In genomic region chr17:25109578-25109977, GRCm38 (mm10) we compare ENCODE assay signal across 8 mouse cellular contexts. TPM values are rescaled to one million over a fixed set of nuclear protein-coding genes. Genes with fewer than 3 reads are reported as not detected.
DNase-seq lines count a peak whose midpoint lies in the region; ATAC-seq and TF ChIP-seq lines count a peak whose summit lies in the region.

No protein-coding gene starts in this region.

- ATAC-seq in forebrain, embryonic 13.5 days: no peak
- peak; percentile 50; the same call in 1 of the 2 replicates for ATAC-seq in embryonic facial prominence, embryonic 14.5 days (ENCODE audit: low read depth)

- TF ChIP-seq POLR2A in testis, adult 2 months (IDR thresholded peaks at IDR 0.05; ENCODE audit: control insufficient read depth, low read depth, low read length): no peak

- H3K4me3 ChIP-seq in forebrain, embryonic 10.5 days: no peak overlapping the region
- H3K4me3 ChIP-seq in forebrain, embryonic 13.5 days: no peak overlapping the region
- no peak overlapping the region for H3K4me3 ChIP-seq in testis, adult 2 months (ENCODE audit: control insufficient read depth, low read depth, low read length)
- H3K4me3 ChIP-seq in embryonic facial prominence, embryonic 14.5 days (ENCODE audit: low read depth, low read length): no peak overlapping the region

- H3K9me3 ChIP-seq in forebrain, embryonic 10.5 days: no peaks in the 10 kb centered on the region
- no peaks in the 10 kb centered on the region for H3K9me3 ChIP-seq in forebrain, embryonic 13.5 days (replicated peaks)
- no peaks in the 10 kb centered on the region for H3K9me3 ChIP-seq in embryonic facial prominence, embryonic 14.5 days (ENCODE audit: control insufficient read depth, low read length)

- H3K9ac ChIP-seq in forebrain, embryonic 13.5 days: no peak overlapping the region
- no peak overlapping the region for H3K9ac ChIP-seq in embryonic facial prominence, embryonic 14.5 days (ENCODE audit: low read depth, low read length)

- H3K27ac ChIP-seq in forebrain, embryonic 10.5 days: no peak overlapping the region
- H3K27ac ChIP-seq in forebrain, embryonic 13.5 days: no peak overlapping the region
- H3K27ac ChIP-seq in testis, adult 2 months (ENCODE audit: control insufficient read depth, insufficient read depth, low read depth, low read length): no peak overlapping the region
- no peak overlapping the region for H3K27ac ChIP-seq in embryonic facial prominence, embryonic 14.5 days (replicated peaks; ENCODE audit: low read depth, low read length)

- peaks cover 5% of the 10 kb centered on the region for H3K4me1 ChIP-seq in forebrain, embryonic 10.5 days
- peaks cover 6% of the 10 kb centered on the region for H3K4me1 ChIP-seq in forebrain, embryonic 13.5 days
- no peaks in the 10 kb centered on the region for H3K4me1 ChIP-seq in testis, adult 2 months (ENCODE audit: control insufficient read depth, insufficient read depth, low read length)
- peaks cover under 1% of the 10 kb centered on the region for H3K4me1 ChIP-seq in embryonic facial prominence, embryonic 14.5 days (ENCODE audit: control insufficient read depth, insufficient read depth, low read length)

- WGBS in forebrain, embryonic 10.5 days: 80% methylated on average over 2 of the region's 2 CpGs
- WGBS in forebrain, embryonic 13.5 days: 77% methylated on average over 2 of the region's 2 CpGs
- whole genome bisulfite sequencing in embryonic facial prominence, embryonic 14.5 days: 75% methylated on average over 2 of the region's 2 CpGs
- 74% methylated on average over 2 of the region's 2 CpGs for WGBS in large intestine, adult 2 months

- no peak overlapping the region for H3K4me2 ChIP-seq in forebrain, embryonic 13.5 days
- no peak overlapping the region for H3K4me2 ChIP-seq in embryonic facial prominence, embryonic 14.5 days (ENCODE audit: low read depth, low read length)

- peaks cover 98% of the 10 kb centered on the region for H3K36me3 ChIP-seq in forebrain, embryonic 10.5 days (replicated peaks)
- peaks cover 88% of the 10 kb centered on the region for H3K36me3 ChIP-seq in forebrain, embryonic 13.5 days (ENCODE audit: poor library complexity, severe bottlenecking)
- H3K36me3 ChIP-seq in testis, adult 2 months (ENCODE audit: control insufficient read depth, insufficient read depth, low read length): no peaks in the 10 kb centered on the region
- H3K36me3 ChIP-seq in embryonic facial prominence, embryonic 14.5 days (ENCODE audit: control insufficient read depth, insufficient read depth, low read length): peaks cover 78% of the 10 kb centered on the region

- no peaks in the 10 kb centered on the region for H3K27me3 ChIP-seq in forebrain, embryonic 10.5 days (ENCODE audit: poor library complexity, severe bottlenecking)
- H3K27me3 ChIP-seq in forebrain, embryonic 13.5 days: no peaks in the 10 kb centered on the region
- no peaks in the 10 kb centered on the region for H3K27me3 ChIP-seq in testis, adult 2 months (ENCODE audit: control insufficient read depth, insufficient read depth, low read length)
- no peaks in the 10 kb centered on the region for H3K27me3 ChIP-seq in embryonic facial prominence, embryonic 14.5 days (replicated peaks; ENCODE audit: control insufficient read depth, insufficient read depth, low read length)

- peak; percentile 39 for DNase-seq in forebrain, embryonic 10.5 days (ENCODE audit: extremely low spot score, low spot score)
- no peak for DNase-seq in testis, postnatal 14 days (ENCODE audit: low spot score)
- DNase-seq in embryonic facial prominence, embryonic 14.5 days (ENCODE audit: low spot score): peak; percentile 43
- DNase-seq in large intestine, adult 2 months (ENCODE audit: low read depth, low spot score): peak; percentile 16
- DNase-seq in retina, postnatal 1 day: peak; percentile 67
- DNase-seq in right cerebral cortex, postnatal 4 days: no peak

- TF ChIP-seq CTCF in testis, adult 2 months (IDR thresholded peaks at IDR 0.05; ENCODE audit: control insufficient read depth, insufficient read depth, insufficient replicate concordance, low read depth, low read length): peak; percentile 47; the same call in 1 of the 2 replicates

RNA-seq across cellular contexts. Expression of gene Telo2, which starts 6.2 kb away (rescaled TPM):
- 54.6 TPM in 2 replicates for polyA plus RNA-seq in forebrain, embryonic 10.5 days (2016; fragmentation: Nextera tagmentation; extraction: Ambion mirVana)
- polyA plus RNA-seq in forebrain, embryonic 13.5 days (2015; fragmentation: Nextera tagmentation; extraction: Ambion mirVana): 41.2 and 45.3 TPM in 2 replicates
- 5.4 and 7.0 TPM in 2 replicates for polyA plus RNA-seq in testis, adult 2 months (2012; rRNA removed)
- 24.8 and 37.2 TPM in 2 replicates for polyA plus RNA-seq in embryonic facial prominence, embryonic 14.5 days (2014; fragmentation: Nextera tagmentation; extraction: Ambion mirVana)
- 9.4 and 12.2 TPM in 2 replicates for polyA plus RNA-seq in large intestine, adult 2 months (2012; rRNA removed)

RNA-seq across cellular contexts. Expression of gene Ptx4, which starts 11.0 kb away (rescaled TPM):
- 0.30 TPM in 1 of 2 replicates, not detected in the other for polyA plus RNA-seq in forebrain, embryonic 10.5 days (2016; fragmentation: Nextera tagmentation; extraction: Ambion mirVana)
- not detected in 2 replicates for polyA plus RNA-seq in forebrain, embryonic 13.5 days (2015; fragmentation: Nextera tagmentation; extraction: Ambion mirVana)
- 0.23 and 0.40 TPM in 2 replicates for polyA plus RNA-seq in testis, adult 2 months (2012; rRNA removed)
- 1.8 and 2.9 TPM in 2 replicates for polyA plus RNA-seq in embryonic facial prominence, embryonic 14.5 days (2014; fragmentation: Nextera tagmentation; extraction: Ambion mirVana)
- 0.07 and 0.10 TPM in 2 replicates for polyA plus RNA-seq in large intestine, adult 2 months (2012; rRNA removed)

RNA-seq across cellular contexts. Expression of gene Clcn7, which starts 23.6 kb away (rescaled TPM):
- polyA plus RNA-seq in forebrain, embryonic 10.5 days (2016; fragmentation: Nextera tagmentation; extraction: Ambion mirVana): 24.3 and 24.7 TPM in 2 replicates
- 23.6 and 29.6 TPM in 2 replicates for polyA plus RNA-seq in forebrain, embryonic 13.5 days (2015; fragmentation: Nextera tagmentation; extraction: Ambion mirVana)
- 14.1 and 14.8 TPM in 2 replicates for polyA plus RNA-seq in testis, adult 2 months (2012; rRNA removed)
- polyA plus RNA-seq in embryonic facial prominence, embryonic 14.5 days (2014; fragmentation: Nextera tagmentation; extraction: Ambion mirVana): 21.4 and 22.6 TPM in 2 replicates
- polyA plus RNA-seq in large intestine, adult 2 months (2012; rRNA removed): 17.1 and 21.7 TPM in 2 replicates

RNA-seq across cellular contexts. Expression of gene Tmem204, which starts 26.2 kb away (rescaled TPM):
- polyA plus RNA-seq in forebrain, embryonic 10.5 days (2016; fragmentation: Nextera tagmentation; extraction: Ambion mirVana): 10.9 and 11.5 TPM in 2 replicates
- 7.7 and 10.1 TPM in 2 replicates for polyA plus RNA-seq in forebrain, embryonic 13.5 days (2015; fragmentation: Nextera tagmentation; extraction: Ambion mirVana)
- polyA plus RNA-seq in testis, adult 2 months (2012; rRNA removed): 4.1 and 5.2 TPM in 2 replicates
- polyA plus RNA-seq in embryonic facial prominence, embryonic 14.5 days (2014; fragmentation: Nextera tagmentation; extraction: Ambion mirVana): 22.6 and 23.2 TPM in 2 replicates
- polyA plus RNA-seq in large intestine, adult 2 months (2012; rRNA removed): 16.7 and 18.5 TPM in 2 replicates

RNA-seq across cellular contexts. Expression of gene Ccdc154, which starts 52.7 kb away (rescaled TPM):
- not detected in 2 replicates for polyA plus RNA-seq in forebrain, embryonic 10.5 days (2016; fragmentation: Nextera tagmentation; extraction: Ambion mirVana)
- polyA plus RNA-seq in forebrain, embryonic 13.5 days (2015; fragmentation: Nextera tagmentation; extraction: Ambion mirVana): not detected in 2 replicates
- 22.6 and 23.5 TPM in 2 replicates for polyA plus RNA-seq in testis, adult 2 months (2012; rRNA removed)
- polyA plus RNA-seq in embryonic facial prominence, embryonic 14.5 days (2014; fragmentation: Nextera tagmentation; extraction: Ambion mirVana): not detected in 2 replicates
- polyA plus RNA-seq in large intestine, adult 2 months (2012; rRNA removed): not detected in 2 replicates

Comparison
In these comparisons a context has a peak if more than half of its experiments do, and no peak if none do; other contexts are left out.
1. DNase-seq: peak in forebrain, embryonic 10.5 days (single experiment), embryonic facial prominence, embryonic 14.5 days (single experiment), large intestine, adult 2 months (single experiment) and retina, postnatal 1 day (single experiment); none in testis, postnatal 14 days (single experiment) and right cerebral cortex, postnatal 4 days (single experiment).